Mouse (Mus musculus) adrenal gland, postnatal 14 days (tissue): ENCODE results near the gene Zmym4. TPM values are rescaled to one million over a fixed set of nuclear protein-coding genes. Genes with fewer than 3 reads are reported as not detected.

Source experiments
- DNase-seq: peaks from one replicate; pipeline ENCODE4 v3.0.0; 2021; ENCODE audit warnings: mixed read lengths
- total RNA-seq: library from RNA; stranded (reverse); gene quantifications from 2 replicates; pipeline ENCODE4 v1.2.3, GENCODE M21; 2021

Gene Zmym4
- total RNA-seq, 1 experiment from 2014 or later = 37.1 TPM

GRCm38 (mm10) chr4:126822891-126823882 is 144.7 kb downstream of the Zmym4 start:
- DNase-seq = no peak

- DNase-seq = no peak
Measured at GRCm38 (mm10) chr4:126814854-126815253, 153.1 kb downstream of the Zmym4 start.

- no peak for DNase-seq
Measured at GRCm38 (mm10) chr4:126813212-126813611, 154.7 kb downstream of the Zmym4 start.

Other genes starting within 250 kb of the Zmym4 start
- not detected in 2 replicates for gene Tfap2e, start 231.9 kb downstream of the Zmym4 start, total RNA-seq
- gene Ncdn, start 214.7 kb downstream of the Zmym4 start, total RNA-seq = 23.8 and 30.8 TPM in 2 replicates
- 28.9 and 32.4 TPM in 2 replicates for gene AU040320, start 214.6 kb downstream of the Zmym4 start, total RNA-seq
- gene Sfpq, start 53.2 kb upstream of the Zmym4 start, total RNA-seq = 286 and 302 TPM in 2 replicates
- 8.1 and 9.2 TPM in 2 replicates for gene Zmym1, start 93.0 kb upstream of the Zmym4 start, total RNA-seq
- 13.6 and 14.5 TPM in 2 replicates for gene Zmym6, start 109.2 kb upstream of the Zmym4 start, total RNA-seq
- gene Tmem35b, start 155.6 kb upstream of the Zmym4 start, total RNA-seq = 11.1 and 12.2 TPM in 2 replicates
- 6.7 and 6.8 TPM in 2 replicates for gene Dlgap3, start 201.1 kb upstream of the Zmym4 start, total RNA-seq